In genomic region chr4:9016504-9017040, GRCm38 (mm10) we compare ENCODE assay signal across 12 mouse cellular contexts.
A peak's percentile ranks its signal among the peaks of the same experiment; 100 is the strongest.
DNase-seq lines count a peak whose midpoint lies in the region; ATAC-seq and TF ChIP-seq lines count a peak whose summit lies in the region.
"Had no signal": no experiment of that assay in that cellular context is flagged by ENCODE, and none has a peak within 500 bp of the region (broad histone marks: within the 10 kb centered on the region; RNA-seq: fewer than 3 reads in every experiment).

No protein-coding gene starts in this region.

- intact Hi-C loops in left cerebral cortex, postnatal 36 days (cut with DNase I): no loop called here

- H3K9me3 ChIP-seq in heart, postnatal 0 days (replicated peaks; ENCODE audit: control insufficient read depth, low read length): no peaks in the 10 kb centered on the region
- H3K9me3 ChIP-seq in midbrain, embryonic 11.5 days (ENCODE audit: control insufficient read depth, low read length): no peaks in the 10 kb centered on the region
- H3K9me3 ChIP-seq: G1E; lung, embryonic 15.5 days had no signal

- TF ChIP-seq CTCF in heart, postnatal 0 days (IDR thresholded peaks at IDR 0.05; ENCODE audit: low read depth): no peak

- H3K4me2 ChIP-seq in heart, postnatal 0 days (ENCODE audit: low read depth, low read length): no peak overlapping the region
- H3K4me2 ChIP-seq in midbrain, embryonic 11.5 days: no peak overlapping the region

- no peaks in the 10 kb centered on the region for H3K36me3 ChIP-seq in heart, postnatal 0 days (replicated peaks; ENCODE audit: control insufficient read depth, insufficient read depth, low read length)
- H3K36me3 ChIP-seq in midbrain, embryonic 11.5 days (ENCODE audit: control insufficient read depth, insufficient read depth, low read length): no peaks in the 10 kb centered on the region
- H3K36me3 ChIP-seq: G1E; lung, embryonic 15.5 days had no signal

- H3K4me3 ChIP-seq in heart, postnatal 0 days (ENCODE audit: low read depth, low read length): no peak overlapping the region
- no peak overlapping the region for H3K4me3 ChIP-seq in midbrain, embryonic 11.5 days (ENCODE audit: low read depth, low read length)
- H3K4me3 ChIP-seq: lung, embryonic 15.5 days had no signal

- H3K27ac ChIP-seq in heart, postnatal 0 days (ENCODE audit: low read depth): peak overlapping the region; percentile 79
- no peak overlapping the region for H3K27ac ChIP-seq in midbrain, embryonic 11.5 days (ENCODE audit: low read depth, low read length)
- H3K27ac ChIP-seq: lung, embryonic 15.5 days had no signal

- no peaks in the 10 kb centered on the region for H3K27me3 ChIP-seq in heart, postnatal 0 days (ENCODE audit: control insufficient read depth, insufficient read depth, low read length)
- no peaks in the 10 kb centered on the region for H3K27me3 ChIP-seq in midbrain, embryonic 11.5 days (ENCODE audit: control insufficient read depth, insufficient read depth, low read length)
- H3K27me3 ChIP-seq: lung, embryonic 15.5 days had no signal

- peaks cover 24% of the 10 kb centered on the region for H3K4me1 ChIP-seq in heart, postnatal 0 days (ENCODE audit: control insufficient read depth, insufficient read depth)
- peaks cover 18% of the 10 kb centered on the region for H3K4me1 ChIP-seq in midbrain, embryonic 11.5 days (ENCODE audit: control insufficient read depth, insufficient read depth, low read length)

- no peak for TF ChIP-seq EP300 in heart, postnatal 0 days (IDR thresholded peaks at IDR 0.05; ENCODE audit: low read depth)

- WGBS in heart, postnatal 0 days: 59% methylated on average over 9 of the region's 9 CpGs
- WGBS in midbrain, embryonic 11.5 days: 62% methylated on average over 9 of the region's 9 CpGs

- 0 out of 2 replicates have a peak, but pooled peaks have one; percentile 34 for ATAC-seq in heart, postnatal 0 days (ENCODE audit: insufficient read depth, low read depth)
- 0 out of 2 replicates have a peak, but pooled peaks have one; percentile 31 for ATAC-seq in midbrain, embryonic 11.5 days (ENCODE audit: low FRiP score)

- DNase-seq in embryo, embryonic 10.5 days (ENCODE audit: low spot score): peak; percentile 45
- no peak for DNase-seq in embryo, embryonic 9.5 days (ENCODE audit: extremely low spot score)
- DNase-seq in heart, postnatal 0 days (ENCODE audit: low spot score): peak; percentile 51
- DNase-seq in heart, adult 8-10 months (ENCODE audit: low spot score): no peak
- DNase-seq in cerebellum, adult 9-11 months: peak; percentile 49
- no peak for DNase-seq in midbrain, embryonic 11.5 days (ENCODE audit: low spot score, missing footprints)
- DNase-seq in kidney, postnatal 14 days: no peak
- DNase-seq in left cerebral cortex, postnatal 36 days (ENCODE audit: low spot score in 2 of 2): no peak
- DNase-seq: gastrocnemius, postnatal 14 days; kidney, adult 11 months had no signal

- 0 out of 2 replicates have a peak overlapping the region, but pooled peaks have one; percentile 15 for H3K9ac ChIP-seq in heart, postnatal 0 days (replicated peaks; ENCODE audit: low read depth, low read length)
- no peak overlapping the region for H3K9ac ChIP-seq in midbrain, embryonic 11.5 days (ENCODE audit: low read length)
- H3K9ac ChIP-seq: lung, embryonic 15.5 days had no signal

Comparison
In these comparisons a context has a peak if more than half of its experiments do, and no peak if none do; other contexts are left out.
1. DNase-seq: peak in embryo, embryonic 10.5 days (single experiment), heart, postnatal 0 days (single experiment) and cerebellum, adult 9-11 months (single experiment); none in embryo, embryonic 9.5 days (single experiment), heart, adult 8-10 months (single experiment), midbrain, embryonic 11.5 days (single experiment), kidney, postnatal 14 days (single experiment) and left cerebral cortex, postnatal 36 days (0 of 2).